In the genomic region with DNA sequence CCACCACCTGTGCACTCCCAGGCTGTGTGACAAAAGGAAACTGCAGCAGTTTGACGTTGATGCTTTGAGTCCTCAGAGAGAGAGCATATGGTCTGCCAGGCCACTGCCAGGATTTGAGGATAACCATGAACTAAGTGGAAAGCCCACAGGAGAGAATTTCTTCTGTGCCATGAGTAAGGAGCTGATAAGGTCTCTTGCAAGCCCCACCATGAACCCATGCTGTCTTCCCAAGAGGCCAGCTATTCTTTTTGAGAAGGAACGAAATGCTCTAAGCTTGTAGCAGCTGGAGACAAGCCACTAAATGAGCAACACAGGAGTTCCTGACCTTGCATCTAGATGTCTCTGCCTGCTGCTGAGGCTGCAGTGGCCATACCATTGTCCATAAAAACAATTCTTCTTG, we compare ENCODE assay signal across 14 mouse cellular contexts.
"Had no signal": no experiment of that assay in that cellular context is flagged by ENCODE, and none has a peak within 500 bp of the region (broad histone marks: within the 10 kb centered on the region; RNA-seq: fewer than 3 reads in every experiment).

No protein-coding gene starts in this region.

- H3K4me2 ChIP-seq: liver, embryonic 11.5 days; liver, embryonic 15.5 days; lung, embryonic 14.5 days; midbrain, embryonic 12.5 days; neural tube, embryonic 15.5 days had no signal

- H3K4me3 ChIP-seq: liver, embryonic 15.5 days; midbrain, embryonic 12.5 days; neural tube, embryonic 15.5 days had no signal

- H3K9me3 ChIP-seq: liver, embryonic 15.5 days; midbrain, embryonic 12.5 days; neural tube, embryonic 15.5 days had no signal

- H3K27me3 ChIP-seq: liver, embryonic 15.5 days; midbrain, embryonic 12.5 days; neural tube, embryonic 15.5 days had no signal

- H3K4me1 ChIP-seq: liver, embryonic 15.5 days had no signal

- H3K27ac ChIP-seq: liver, embryonic 15.5 days; macrophage; midbrain, embryonic 12.5 days; neural tube, embryonic 15.5 days had no signal

- H3K9ac ChIP-seq: liver, embryonic 15.5 days; lung, embryonic 14.5 days; midbrain, embryonic 12.5 days; neural tube, embryonic 15.5 days had no signal

- H3K36me3 ChIP-seq: liver, embryonic 15.5 days; midbrain, embryonic 12.5 days; neural tube, embryonic 15.5 days had no signal

- DNase-seq: kidney, adult 9 months; kidney, postnatal 36 days; layer of hippocampus, adult 9-11 months; layer of hippocampus, postnatal 36 days; lung, embryonic 14.5 days; lung, postnatal 14 days; right cerebral cortex, adult 18-20 months; right cerebral cortex, postnatal 25 days; thymus, postnatal 4 days had no signal
